Mouse (Mus musculus): ENCODE measurements around the gene Slc2a1.

Slc2a1 gene

DNA sequence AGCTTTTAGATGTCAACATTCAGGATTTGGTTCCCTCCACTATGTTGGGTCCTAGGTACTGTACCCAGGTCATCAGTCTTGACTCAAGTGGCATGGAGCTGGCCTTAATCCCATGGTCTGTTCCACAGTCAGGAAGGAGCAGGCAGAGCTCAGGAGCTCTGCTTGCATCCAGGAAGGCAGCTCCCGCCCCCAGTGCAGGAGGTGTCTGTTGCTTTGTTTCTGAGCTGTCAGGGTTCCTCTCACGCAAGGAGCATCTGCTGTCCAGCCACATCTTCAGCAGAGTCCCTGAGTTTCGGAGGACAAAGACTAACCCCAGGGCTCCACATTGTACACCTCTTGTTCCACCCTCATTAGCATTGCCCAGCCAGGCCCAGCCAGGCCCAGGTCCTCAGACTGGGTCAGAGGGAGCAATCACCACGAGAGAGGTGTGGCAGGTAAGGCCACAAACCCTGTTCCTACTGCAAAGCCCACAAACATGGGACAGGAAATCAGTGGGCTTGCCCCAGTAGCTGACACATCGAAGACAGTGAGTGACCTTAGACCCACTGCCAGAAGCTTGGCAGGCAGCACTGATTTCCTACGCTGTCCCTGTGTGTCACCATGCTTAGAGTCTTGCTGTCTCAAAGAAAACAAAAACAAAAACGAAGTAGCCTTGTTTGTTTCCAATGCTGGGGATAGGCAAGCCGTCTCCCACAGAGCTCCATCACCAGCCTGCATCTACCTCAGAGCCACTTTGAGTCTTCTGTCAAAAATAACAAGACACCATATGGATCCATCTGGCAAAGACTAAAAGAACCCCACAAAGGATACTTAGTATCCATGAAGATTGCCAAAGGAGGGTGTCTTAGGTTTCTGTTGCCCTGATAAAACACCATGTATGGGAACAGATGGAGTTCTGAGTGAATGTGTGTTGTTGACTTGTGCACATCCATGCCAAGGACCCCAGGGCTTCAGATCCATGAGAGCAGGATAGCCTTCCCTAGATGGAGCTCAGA lies 10.0 kb upstream of the Slc2a1 start:
- DNase-seq (ENCODE audit: low spot score in 2 of 2), result no peak

DNA sequence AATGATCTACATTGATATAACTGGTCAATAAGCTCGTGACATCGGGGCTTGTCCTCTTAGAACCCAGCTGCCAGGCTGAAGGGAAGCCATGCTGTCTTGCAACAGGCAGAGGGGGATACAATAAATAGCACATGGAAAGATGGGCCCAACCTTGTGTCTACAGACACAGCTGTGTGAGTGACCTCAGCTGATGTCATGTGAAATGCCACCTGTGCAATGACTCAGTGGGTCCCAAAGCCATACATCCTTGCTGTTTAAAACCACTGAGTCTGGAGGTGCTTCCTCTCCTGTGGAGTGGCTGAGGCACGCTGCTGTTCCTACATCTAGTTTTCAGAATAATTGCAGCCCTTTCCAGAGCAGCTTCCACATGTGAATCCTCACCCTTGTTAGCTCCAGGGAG lies 7.1 kb upstream of the Slc2a1 start:
- DNase-seq (ENCODE audit: low spot score in 2 of 2), result no peak

DNA sequence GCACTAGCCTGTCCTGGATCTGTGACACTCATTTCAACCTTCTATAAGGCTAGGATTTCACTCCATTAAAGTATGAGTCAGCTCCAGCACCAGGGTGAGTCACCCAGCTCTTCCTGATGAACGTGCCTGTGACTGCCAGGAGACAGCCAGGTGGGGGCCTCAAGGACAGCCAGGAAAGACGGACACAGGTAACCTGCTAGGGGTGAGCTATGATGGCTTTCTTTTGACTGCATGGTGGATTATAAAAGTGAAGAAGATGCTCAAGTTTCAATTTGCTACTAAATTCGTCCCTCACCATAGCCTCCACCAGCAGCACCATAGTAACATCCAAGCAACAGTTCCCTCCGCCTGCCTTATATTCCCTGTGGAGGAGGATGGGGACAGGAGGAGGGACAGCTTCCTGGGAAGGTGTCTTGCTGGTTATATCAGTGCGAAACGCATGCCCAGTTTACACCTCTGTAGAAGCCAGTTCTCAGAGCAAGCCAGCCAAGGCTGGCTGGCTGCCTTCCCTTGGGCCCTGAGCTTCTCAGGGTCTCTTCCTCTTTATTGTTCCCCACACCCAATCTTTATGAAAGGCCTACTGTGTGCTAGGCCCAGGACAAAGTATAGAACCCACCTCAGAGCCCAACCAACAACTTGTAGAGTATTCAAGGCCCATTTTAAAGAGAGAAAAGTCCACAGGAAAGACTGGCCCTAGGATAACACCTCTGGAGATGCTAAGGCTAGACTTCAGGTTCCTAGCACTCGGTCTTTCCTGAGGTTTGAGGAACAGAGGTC lies 6.0 kb upstream of the Slc2a1 start:
- no peak for DNase-seq (ENCODE audit: low spot score in 2 of 2)

DNA sequence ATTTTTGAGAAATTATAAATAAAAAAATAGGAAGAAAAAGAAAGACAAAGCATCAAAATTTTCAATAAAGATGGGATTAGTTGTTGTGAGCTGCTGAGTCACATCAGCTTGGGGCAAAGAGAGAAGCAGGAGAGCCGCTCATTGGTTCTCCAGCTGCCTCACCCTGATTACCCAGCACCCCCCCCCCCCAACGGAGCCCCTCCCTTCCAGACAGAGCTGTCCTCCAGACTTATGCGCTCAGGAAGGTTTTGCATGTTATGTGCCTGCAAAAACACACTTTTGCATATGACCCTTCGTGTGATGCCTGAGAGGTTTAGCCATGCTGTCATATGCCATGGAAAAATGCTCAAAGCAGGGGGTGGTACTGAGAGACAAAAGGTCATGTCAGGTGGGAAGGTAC lies 3.7 kb upstream of the Slc2a1 start:
- no peak for DNase-seq (ENCODE audit: low spot score in 2 of 2)

DNA sequence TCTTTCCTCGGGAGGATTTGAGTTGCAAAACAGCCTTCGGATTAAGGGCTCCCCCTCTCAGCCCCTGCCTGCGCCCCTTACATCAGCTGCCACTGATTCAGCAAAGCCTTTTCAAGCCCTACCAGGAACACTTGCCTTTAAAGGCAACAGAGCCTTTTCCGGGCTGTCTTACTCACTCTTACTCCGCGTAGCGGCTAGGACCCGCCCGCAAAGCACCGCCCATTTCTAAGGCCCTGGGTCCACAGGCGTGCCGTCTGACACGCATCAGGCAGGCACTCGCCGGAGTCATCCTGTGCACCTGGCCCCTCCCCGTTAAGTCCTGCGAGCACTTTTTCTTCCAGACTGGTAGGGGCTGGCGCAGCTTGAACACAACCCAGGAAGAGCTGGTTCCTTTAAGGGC lies 2.8 kb upstream of the Slc2a1 start:
- DNase-seq (ENCODE audit: low spot score in 2 of 2), result peak; percentile 25 to 75

DNA sequence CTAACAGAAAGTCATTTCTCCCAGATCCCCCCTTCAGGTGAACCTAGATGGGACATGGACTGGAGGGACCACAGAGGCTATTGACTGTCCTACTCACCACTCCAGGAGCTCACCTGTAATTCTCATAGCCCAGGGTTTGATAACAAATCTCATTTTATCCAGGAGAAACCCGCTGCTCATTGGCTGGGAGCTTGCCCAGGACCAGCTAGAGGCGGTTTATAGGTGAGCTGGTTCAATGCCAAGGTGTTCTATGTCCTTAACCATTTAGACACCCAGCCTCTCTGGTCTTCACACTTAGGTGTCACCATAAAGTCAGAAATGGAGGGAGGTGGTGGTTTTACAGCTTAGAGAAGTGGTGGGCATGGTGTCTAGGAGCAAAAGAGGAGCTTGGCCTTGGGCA lies 644 bp upstream of the Slc2a1 start:
- no peak for DNase-seq (ENCODE audit: low spot score in 2 of 2)

DNA sequence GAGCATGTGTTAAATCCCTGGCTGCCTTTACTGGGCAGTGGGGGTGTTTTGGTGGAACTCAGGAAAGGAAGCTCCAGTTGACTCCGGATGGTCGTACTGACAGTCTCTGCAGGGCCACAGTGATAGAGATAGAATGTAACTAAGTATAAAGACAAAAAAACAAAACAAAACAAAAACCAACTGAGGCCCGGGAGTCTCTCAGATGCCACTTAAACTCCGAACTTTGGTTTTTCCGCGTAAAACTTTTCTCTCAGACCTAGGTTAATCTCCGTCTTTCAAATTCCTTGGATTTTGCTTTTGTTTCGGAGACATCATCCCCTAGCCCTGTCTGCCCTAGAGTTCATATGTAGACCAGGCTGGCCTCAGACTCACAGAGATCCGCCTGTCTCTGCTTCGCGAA lies 1.1 kb downstream of the Slc2a1 start:
- no peak for DNase-seq (ENCODE audit: low spot score in 2 of 2)

DNA sequence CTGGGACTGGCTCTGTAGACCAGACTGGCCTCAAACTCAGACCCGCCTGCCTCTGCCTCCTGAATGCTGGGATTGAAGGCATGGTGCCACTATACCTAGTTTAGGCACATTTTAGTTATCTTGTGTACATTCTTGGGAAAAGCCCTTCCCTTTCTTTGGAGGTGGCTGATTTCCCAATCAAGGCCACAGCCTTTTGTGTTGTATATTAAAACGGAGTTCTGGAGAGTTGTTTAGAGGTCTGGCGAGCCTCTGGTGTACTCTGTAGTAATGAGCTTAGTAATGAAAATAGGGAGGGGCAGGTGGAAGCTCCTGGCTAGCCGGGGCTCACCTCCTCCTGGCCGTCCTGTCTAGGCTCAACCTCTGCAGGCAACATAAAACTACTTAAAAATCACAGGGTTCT lies 2.0 kb downstream of the Slc2a1 start:
- no peak for DNase-seq (ENCODE audit: low spot score in 2 of 2)

DNA sequence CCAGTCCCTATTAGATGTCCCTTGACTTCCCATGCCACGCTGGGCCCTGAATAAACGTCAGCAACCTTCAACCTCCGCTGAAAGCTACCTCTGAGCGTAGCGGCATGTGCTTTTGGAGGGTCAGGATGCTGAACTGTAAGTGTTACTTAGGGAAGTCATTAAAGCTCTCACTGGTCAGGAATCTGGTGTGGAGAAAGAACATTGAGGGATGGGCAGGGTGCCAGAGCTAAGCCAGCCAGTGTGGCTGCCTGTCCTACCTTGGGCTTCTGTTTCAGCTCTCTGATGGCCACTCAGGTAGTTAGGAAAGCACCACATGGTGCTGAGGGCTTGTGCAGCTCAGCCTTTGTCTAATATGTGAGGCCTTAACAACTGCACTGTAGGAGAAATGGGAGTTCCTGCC lies 2.9 kb downstream of the Slc2a1 start:
- no peak for DNase-seq (ENCODE audit: low spot score in 2 of 2)

DNA sequence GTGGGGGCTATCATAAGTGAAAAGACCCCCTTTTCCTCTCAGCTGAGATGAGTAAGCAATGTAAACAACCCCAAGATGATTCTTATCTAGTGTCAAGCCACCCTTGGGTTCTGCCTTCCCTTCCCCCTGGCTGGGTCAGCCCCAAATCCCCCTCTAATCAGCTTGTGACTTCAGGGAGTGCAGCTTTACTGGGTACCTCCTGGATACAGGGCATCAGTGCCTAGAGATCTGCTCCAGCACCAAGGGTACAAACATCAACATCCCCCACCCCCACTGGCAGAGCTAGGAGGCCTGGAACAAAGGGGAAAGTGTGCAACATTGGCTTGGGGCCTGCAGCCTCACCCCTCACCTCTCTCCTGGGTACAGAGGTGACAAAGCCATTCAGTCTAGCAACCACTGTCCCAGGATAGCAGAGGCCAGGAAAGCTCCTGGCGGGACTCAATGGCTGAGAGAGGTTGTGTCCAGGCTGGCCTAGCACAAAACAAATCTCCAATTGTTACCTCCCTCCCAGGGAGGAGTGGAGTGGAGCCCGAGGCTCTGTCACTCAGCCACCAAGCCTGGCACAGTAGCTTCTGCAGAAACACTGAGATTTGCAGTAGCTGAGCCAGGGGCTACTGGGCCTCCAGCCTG lies 3.9 kb downstream of the Slc2a1 start:
- no peak for DNase-seq (ENCODE audit: low spot score in 2 of 2)

DNA sequence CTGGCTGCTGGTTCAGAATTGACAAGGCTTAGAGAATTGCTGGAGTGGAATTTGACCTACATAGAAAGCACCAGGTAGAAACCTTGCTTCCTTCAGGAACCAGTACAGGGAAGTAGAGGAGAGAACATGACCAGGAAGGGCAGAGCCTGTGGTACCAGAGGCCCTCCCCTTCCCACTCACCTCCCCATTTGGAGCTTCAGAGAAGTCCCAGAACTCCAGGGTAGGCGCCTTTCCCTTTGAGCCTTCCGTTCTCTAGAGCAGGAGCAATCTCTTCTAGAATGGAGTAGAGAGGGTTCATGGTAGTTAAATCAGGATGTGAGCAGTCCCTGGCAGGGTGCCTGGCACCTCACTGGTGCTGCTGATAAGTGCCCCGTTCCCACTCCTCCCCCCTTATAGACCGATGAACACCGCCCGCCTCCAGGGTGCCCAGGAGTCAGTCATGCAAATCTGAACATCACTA lies 7.1 kb downstream of the Slc2a1 start:
- no peak for DNase-seq (ENCODE audit: low spot score in 2 of 2)

DNA sequence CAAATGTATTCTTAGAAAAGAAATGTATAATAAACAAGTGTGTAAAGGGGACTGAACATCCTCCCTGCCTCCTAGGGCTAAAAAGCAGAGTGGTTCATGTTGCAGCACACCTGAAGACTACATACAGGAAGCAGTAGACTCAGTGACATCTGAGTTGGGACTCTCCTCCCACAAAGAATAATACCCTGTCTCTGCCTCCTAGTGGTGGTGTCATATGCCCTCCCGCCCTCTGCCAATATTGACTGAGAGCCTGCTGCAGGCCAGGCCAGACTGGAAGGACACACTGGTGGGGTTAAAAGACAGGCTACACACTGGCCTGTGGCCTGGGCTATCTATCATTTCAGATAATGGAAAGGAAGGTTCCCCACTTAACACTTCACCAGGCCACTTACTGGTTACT lies 7.8 kb downstream of the Slc2a1 start:
- DNase-seq (ENCODE audit: low spot score in 2 of 2), result no peak

DNA sequence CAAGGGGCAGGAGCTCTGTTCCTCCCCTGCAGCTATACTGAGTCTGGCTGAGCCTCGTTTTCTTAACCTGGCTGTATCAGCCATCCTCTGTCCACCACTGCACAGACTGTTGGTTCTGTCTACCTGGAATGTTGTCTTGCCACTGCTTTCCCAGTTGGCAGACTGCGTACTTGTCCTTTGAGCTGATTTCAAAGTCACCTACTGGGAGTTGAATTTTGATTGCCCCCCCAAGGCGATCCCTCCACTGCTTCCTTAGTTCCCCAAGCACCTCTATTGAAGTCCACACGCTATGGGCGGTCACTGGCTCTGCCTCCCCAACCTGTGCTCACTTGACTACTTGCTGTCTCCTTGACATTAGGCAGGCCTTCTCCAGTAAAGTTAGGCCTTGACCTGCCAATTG lies 9.1 kb downstream of the Slc2a1 start:
- no peak for DNase-seq (ENCODE audit: low spot score in 2 of 2)

DNA sequence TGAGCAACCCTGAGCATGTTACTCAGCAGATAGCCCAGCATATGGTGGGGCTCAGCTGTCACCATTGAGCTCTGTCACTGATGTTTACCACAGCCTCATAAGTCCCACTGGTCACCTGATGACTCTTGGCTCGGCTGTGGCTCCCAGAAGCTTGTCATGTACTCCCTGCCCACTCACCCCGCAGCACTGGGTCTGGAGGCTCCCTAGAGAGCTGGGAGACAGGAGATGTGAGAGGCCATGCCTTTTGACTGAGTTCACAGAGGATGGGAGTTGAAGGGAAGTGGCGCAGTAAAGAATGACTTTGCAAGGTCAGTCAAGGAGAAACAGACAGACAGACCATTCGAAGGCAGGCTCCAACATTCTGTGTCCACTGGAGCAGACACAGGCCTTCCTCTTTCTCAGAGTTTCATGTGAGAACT lies 10.2 kb downstream of the Slc2a1 start:
- no peak for DNase-seq (ENCODE audit: low spot score in 2 of 2)

DNA sequence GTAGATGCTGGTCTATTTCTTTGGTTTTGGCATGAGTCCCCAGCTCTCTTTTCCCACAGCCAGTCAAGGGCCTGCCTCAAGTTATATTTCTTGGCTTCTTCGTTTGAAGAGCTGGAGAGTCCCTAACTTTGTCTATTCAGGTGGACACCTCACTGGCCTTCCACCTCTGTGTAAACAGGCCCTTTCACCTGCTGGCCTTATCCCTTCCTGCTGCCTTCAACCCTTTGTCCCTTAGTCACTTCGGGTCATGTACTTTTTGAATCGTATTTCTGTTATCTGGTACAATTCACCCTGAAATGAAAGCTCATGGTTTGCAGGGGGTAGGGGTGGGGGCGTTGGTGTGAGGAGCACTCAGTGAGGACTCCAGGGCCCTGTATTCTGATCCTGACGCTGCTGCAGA lies 10.8 kb downstream of the Slc2a1 start:
- DNase-seq (ENCODE audit: low spot score in 2 of 2), result no peak

DNA sequence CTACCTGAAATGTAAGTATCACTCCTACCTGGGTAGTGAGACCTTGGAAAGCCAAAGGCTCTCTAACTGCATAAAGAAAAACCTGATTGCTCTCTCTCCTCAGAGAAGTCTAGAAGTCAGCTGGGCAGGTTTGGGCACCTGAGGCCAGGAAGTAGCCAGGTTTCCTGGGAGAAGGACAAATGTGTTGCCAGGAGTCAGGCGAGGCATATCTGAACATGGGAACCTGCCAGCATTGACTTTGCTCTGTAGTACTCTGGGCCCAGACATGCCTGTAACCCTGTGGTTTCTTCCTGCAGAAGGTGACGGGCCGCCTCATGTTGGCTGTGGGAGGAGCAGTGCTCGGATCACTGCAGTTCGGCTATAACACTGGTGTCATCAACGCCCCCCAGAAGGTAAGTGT lies 11.6 kb downstream of the Slc2a1 start:
- no peak for DNase-seq (ENCODE audit: low spot score in 2 of 2)

DNA sequence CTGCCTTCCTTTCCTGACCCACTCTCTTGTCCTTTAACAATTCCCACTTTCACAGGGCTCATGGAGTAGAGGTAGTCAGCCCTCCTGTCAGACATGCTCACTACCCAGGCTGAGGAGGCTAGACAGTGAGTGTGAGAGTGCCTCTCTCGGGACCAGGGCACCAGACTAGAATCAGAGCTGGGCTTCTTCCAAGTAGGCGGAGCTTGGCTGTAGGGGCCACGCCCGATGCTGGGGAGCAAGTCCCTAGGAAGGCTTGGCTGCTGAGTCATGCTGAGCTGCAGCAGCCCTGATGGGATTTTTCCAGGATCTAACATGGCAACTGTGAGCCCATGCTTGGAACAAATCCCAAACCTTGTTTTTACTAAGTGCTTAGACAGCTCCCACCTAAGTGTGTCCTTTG lies 12.7 kb downstream of the Slc2a1 start:
- peak in 1 of 2 experiments; percentile 36 for DNase-seq (ENCODE audit: low spot score in 2 of 2)

DNA sequence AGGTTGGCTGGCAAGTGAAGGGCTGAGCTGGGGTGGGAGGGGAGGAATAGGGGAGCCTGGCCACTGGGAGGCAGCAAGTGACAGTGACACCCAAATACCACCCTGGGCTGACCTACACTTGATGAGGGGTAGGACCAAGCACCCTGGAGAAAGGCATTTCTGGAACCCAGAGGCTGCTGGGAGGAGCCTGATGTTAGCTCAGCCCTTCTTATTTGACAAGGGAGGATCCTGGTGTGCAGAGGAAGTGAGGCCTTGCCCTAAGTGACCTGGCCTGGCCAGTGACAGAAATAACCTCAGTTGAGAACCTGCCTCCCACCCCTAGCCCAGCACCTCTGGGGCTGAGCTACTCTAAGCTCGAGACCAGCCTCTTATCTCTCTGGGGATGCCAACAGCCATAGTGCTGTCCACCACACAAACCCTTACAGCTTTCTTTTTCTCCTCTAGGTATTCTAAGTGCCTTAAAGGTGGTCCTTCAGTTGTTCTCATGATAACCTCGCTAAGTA lies 16.3 kb downstream of the Slc2a1 start:
- DNase-seq (ENCODE audit: low spot score in 2 of 2), result no peak

DNA sequence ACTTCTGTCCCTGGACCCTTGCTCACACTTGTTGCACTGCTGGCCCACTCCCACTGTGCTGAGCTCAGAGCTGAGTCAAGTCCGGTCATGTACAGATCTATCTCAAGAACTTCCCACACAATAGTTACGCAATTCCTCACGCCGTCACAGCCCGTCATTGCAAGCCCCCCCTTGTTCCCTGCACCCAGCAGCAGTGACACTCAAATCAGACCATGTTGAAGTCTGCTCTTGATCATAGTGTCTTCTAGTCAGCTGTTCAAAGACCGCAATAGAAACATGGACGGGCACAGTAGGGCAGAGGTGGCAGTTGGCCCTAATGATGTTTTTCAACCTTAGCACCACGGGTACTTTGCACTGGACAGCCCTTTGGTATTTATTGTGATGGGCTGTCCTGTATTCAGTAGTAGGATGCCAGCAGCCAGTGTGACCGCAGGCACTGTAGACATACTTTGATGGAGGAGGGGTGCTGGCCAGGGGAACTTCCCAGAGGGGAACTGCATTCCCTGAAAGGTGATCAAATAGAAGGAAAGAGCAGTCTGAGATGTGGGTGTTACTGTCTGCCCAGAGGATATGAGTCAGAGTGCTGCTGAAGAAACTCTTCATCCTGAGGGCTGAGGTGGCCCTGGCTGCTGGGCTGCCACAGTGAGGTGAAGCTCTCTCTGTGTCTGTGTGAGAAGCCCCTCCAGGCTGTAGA lies 17.2 kb downstream of the Slc2a1 start:
- no peak for DNase-seq (ENCODE audit: low spot score in 2 of 2)

DNA sequence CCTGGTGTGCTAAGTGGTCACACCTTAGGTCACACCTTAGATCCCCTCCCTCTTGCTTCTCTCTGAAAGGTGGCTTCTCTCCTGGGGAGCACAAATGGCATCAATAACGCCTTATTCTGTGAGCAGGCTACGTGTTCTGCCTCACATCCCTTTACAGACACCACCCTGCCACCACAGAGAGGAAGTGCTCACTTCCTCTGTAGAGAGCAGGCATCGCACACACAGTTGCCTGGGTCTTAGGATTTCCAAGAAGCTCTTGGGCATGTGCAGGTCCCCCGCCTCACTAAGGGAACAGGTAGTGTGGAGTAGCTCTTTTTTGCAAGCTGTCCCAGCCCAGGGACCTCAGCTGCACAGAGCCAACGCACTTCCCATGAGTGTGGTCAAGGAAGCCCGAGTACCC lies 18.7 kb downstream of the Slc2a1 start:
- peak in 1 of 2 experiments; percentile 67 for DNase-seq (ENCODE audit: low spot score in 2 of 2)

DNA sequence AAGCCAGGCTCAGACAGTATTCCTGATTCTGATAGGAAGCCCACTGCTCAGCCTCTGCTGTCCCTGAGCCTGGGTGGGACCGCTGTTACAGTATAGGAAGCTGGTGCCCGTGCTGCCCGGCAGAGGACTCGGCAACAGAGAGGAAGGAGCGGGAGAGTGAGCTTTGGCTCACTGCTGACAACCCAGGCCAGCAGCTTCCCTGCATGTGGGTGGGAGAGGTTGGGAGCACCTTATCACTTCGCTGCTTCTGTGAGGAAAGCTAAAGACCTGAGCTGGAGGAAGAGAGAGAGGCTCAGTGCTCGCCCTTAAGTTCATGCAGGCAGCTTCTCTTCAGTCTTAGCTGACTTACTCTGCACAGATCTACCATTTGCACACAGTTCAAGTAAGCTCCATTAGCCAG lies 20.0 kb downstream of the Slc2a1 start:
- DNase-seq (ENCODE audit: low spot score in 2 of 2), result no peak

DNA sequence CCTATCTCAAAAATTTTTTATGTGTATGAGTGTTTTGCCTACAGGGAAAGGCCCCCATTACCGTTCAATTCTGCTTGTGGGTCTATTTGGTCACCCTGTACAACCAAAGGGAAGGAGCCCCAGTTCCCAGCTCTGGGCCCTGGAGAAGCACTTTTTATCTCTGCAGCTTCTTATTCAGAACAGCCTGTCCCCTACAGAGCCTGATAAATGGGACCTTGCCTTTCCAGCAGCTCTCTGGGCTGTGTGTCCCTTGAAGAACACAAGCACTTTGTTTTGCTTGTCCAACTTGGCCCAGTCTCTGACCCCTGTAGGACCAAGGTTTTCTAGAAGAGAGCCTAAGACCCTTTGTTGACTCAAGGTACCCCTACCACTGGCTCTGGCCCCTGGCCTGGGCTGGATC lies 20.6 kb downstream of the Slc2a1 start:
- no peak for DNase-seq (ENCODE audit: low spot score in 2 of 2)

Measured in spleen, postnatal 10 days (tissue).